Mouse (Mus musculus) neutrophil, adult 83 days (primary cell): ENCODE data around the gene Igsf9. TPM values are rescaled to one million over a fixed set of nuclear protein-coding genes. Genes with fewer than 3 reads are reported as not detected.

Experiments used
- total RNA-seq, 2 experiments: library from RNA; stranded (reverse); gene quantifications; one replicate each; pipeline ENCODE4 v1.2.4; 2023

The Igsf9 gene
- under 1 TPM; 0.33 to 0.70 TPM for total RNA-seq

DNA sequence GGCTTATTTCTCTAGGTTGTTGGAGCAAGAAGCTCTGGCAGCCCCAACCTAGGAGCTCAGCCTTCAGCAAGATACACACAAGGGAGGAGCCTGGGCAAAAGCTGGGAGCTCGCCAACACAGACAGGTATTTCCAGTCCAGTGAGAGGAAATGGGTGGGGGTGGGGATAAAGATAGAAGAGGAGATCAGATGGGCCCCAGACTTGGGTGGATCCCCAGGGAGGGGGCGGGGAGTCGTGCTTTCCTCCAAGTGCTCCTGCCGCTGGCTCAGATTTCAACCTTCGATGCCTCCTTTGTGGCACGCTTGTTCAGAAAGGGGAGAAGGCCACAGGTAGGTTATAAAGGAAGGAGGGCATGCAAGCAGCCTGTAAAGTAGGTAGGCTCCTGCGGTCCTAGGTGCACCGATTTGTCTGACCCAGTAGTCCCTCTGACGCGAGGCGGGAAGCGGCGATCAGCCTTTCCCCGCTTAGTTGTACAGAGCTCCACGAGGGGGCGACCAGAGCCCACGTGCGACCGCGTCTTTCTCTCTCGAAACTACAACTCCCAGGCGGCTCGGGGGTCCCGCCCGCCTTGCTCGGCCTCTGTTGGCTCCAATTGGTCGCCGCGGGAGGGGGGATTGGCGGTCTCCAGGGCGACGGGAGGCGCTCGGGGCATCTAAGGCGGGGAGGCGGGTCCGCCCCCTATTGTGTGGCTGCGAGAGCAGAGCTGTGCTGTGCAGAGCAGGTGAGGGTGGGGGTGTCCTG is at the start of gene Igsf9:
Igsf9 (plus strand) TSS at position 249 of the 741 bp plus-strand sequence.

DNA sequence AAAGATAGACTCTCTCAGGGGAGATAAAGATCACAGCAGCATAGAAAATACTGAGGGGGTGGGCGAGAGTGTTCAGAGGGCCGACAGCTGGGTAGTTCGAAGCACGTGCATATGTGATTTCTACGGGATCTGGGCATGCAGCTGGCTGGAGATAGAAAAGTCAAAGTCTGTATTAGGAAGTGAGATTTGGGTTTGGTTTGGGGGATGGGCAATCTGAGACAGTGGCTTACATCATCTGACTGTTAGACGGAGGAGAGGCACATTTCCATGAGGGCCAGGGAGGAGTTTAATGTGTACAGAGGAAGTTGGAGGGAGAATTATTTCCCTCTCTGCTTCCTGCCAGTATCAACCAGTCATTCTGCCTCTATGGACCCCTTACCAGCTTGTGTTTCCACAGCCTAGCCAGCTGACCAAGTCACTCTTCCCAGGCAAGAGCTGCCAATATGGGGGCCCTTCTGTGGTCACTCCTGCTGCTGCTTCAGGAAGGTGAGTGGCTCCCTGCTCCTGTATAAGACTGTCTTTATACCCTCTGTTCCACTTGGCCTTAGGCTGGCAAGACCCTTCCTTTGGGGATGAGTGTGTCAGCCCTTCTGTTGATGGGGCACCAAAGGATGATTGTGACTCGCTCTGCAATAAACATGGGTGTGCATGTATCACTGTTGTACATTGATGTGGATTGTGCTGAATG is 6.4 kb upstream of the Igsf9 start, which contains the start of gene Slamf9:
Slamf9 (plus strand) TSS at position 305 of the 688 bp plus-strand sequence.

DNA sequence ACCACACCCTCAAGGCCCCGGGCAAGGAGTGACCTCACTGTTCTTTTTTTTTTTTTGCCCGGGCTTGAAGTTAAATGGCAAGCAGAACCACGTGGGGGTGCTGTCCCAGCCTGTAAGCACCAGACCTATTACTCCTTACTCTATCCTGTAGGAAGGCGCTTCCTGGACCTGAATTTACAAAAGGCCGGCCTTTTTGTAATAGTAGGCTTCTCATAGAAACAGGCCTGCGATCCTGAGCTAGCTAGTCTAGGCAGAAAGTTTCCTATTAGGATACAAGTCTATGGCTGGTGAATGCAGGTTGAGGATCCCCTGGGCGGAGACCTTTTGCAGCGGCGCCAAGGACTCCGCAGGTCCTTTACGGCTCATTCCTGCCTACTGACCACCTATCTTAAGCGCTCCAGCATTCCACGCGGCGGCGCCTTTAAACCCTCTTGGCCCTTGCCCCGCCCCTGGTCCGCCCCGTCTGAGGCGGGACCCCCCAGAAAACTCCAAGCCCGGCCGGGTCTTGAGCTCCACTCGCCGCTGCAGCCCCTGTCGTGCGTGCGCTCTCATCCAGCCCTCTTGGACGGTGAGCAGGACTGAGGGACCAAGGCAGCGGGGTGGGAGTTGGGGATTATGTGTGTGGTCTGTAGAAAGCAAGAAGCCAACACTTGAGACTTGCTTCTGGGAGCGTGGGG is 18.3 kb downstream of the Igsf9 start, which contains the start of gene Tagln2:
Tagln2 (plus strand) TSS at position 283 of the 677 bp plus-strand sequence.

DNA sequence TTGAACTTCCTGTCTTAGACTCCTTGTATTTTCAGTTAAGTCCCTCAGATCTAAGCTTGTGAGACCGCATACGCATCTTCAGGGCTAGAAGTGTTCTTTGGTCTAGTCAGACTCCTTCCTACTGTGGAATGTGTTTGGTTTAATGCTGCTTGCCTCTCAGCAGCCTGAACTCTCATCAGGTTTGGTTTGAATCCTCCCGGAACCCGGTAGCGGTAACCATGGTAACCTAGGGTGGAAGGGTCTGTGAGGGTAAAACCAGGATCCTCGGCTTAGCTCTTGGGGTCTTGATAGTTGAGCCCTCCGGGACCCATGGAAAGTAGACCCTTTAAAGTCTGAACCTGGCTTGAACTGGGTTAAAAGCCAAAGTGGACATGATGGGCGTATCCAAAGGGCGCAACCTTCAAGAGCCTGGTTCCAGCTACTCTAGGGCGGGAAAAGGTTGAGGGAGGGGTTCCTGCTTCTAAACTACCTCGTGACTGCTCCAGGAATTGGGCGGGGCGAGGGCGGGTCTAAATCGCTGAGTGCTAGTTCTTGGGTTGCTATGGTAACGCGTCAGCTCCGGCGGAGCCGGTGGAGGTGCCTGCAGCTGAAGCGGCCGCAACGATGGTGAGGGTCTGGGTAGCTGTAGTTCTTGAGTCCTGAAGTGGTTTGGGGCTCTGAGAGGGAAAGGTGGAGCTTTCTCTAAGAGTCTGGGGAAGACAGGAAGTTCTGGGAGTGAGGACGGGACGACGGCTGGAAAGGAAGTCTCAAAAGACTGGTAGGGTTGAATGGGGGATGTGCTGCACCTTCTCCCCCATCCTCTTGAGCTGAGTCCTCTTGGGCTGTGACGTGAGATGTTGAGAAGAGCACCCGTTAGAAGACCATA is 39.2 kb downstream of the Igsf9 start, which contains the start of gene Cfap45:
Cfap45 (plus strand) TSS at position 226 of the 865 bp plus-strand sequence.

Other genes with a start within 250 kb of the Igsf9 start
- not detected for gene Atp1a4, start 223.4 kb upstream of the Igsf9 start, total RNA-seq
- gene Igsf8, start 220.1 kb upstream of the Igsf9 start, total RNA-seq: 10 to 100 TPM; 23.1 to 24.0 TPM
- not detected for gene Atp1a2, start 183.7 kb upstream of the Igsf9 start, total RNA-seq
- gene Kcnj9, start 152.5 kb upstream of the Igsf9 start, total RNA-seq: not detected
- gene Kcnj10, start 140.6 kb upstream of the Igsf9 start, total RNA-seq: 1 to 10 TPM; 1.6 to 3.3 TPM
- gene Pigm, start 105.2 kb upstream of the Igsf9 start, total RNA-seq: 10 to 100 TPM; 15.4 to 15.9 TPM
- gene Slamf9, start 6.4 kb upstream of the Igsf9 start, total RNA-seq: under 1 TPM; 0.61 to 0.84 TPM
- 100 to 1,000 TPM; 208 to 209 TPM for gene Tagln2, start 18.3 kb downstream of the Igsf9 start, total RNA-seq
- under 1 TPM in 1 of 2 experiments, not detected in 1; 0.64 TPM for gene Cfap45, start 39.0 kb downstream of the Igsf9 start, total RNA-seq
- gene Vsig8, start 74.2 kb downstream of the Igsf9 start, total RNA-seq: not detected
- 1 to 10 TPM; 5.1 to 5.3 TPM for gene Slamf8, start 108.8 kb downstream of the Igsf9 start, total RNA-seq
- gene Fcrl6, start 120.8 kb downstream of the Igsf9 start, total RNA-seq: not detected
- gene Dusp23, start 151.2 kb downstream of the Igsf9 start, total RNA-seq: 1 to 10 TPM; 1.7 to 1.8 TPM
- not detected for gene Crp, start 216.3 kb downstream of the Igsf9 start, total RNA-seq